Mouse (Mus musculus): ENCODE measurements at regions not wholly inside any gene's neighbourhood (a gene's known extent, or its start where the extent isn't known, plus 50 kb on each side); places are given as distances from the start of the nearest gene placed in this dataset.

- no peak for DNase-seq (ENCODE audit: low spot score in 2 of 2)
These were observed 360.0 kb upstream of the Meox2 start for GRCm38 (mm10) chr12:36748345-36748744.

- DNase-seq (ENCODE audit: low spot score in 2 of 2), result no peak
These were observed 342.9 kb upstream of the Meox2 start for GRCm38 (mm10) chr12:36765315-36766058.

GRCm38 (mm10) chr12:36766167-36766566, 342.2 kb upstream of the Meox2 start:
- no peak for DNase-seq (ENCODE audit: low spot score in 2 of 2)

DNA sequence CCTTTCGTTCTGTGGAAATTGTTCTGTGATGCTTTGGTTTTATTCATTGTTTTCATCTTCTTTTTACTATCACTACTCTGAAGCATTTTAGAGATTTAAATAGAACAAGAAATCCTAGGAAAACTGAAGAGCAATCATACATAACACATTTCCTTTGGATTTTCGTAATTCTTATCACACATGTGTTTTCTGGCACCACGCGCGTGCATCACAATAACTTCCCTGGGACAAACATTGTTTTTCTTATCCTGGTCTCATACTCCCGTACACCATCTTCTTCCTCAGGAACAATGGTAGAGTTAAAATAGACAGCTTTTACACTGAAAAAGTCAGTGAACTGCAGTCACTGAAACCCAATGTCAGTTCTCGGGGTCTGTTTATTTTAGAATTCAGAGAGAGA, 327.6 kb upstream of the Meox2 start:
- no peak for DNase-seq (ENCODE audit: low spot score in 2 of 2)

- DNase-seq (ENCODE audit: low spot score in 2 of 2), result no peak
These were observed 317.5 kb upstream of the Meox2 start for GRCm38 (mm10) chr12:36790866-36791265.

GRCm38 (mm10) chr12:36791430-36791829, 316.9 kb upstream of the Meox2 start:
- DNase-seq (ENCODE audit: low spot score in 2 of 2), result no peak

GRCm38 (mm10) chr12:36792205-36792604, 316.1 kb upstream of the Meox2 start:
- peak in 1 of 2 experiments; percentile 17 for DNase-seq (ENCODE audit: low spot score in 2 of 2)

- DNase-seq (ENCODE audit: low spot score in 2 of 2), result no peak
These were observed 314.5 kb upstream of the Meox2 start for GRCm38 (mm10) chr12:36793799-36794198.

GRCm38 (mm10) chr12:36796201-36796600, 312.1 kb upstream of the Meox2 start:
- no peak for DNase-seq (ENCODE audit: low spot score in 2 of 2)

- DNase-seq (ENCODE audit: low spot score in 2 of 2), result no peak
These were observed 290.4 kb upstream of the Meox2 start for GRCm38 (mm10) chr12:36817938-36818337.

DNA sequence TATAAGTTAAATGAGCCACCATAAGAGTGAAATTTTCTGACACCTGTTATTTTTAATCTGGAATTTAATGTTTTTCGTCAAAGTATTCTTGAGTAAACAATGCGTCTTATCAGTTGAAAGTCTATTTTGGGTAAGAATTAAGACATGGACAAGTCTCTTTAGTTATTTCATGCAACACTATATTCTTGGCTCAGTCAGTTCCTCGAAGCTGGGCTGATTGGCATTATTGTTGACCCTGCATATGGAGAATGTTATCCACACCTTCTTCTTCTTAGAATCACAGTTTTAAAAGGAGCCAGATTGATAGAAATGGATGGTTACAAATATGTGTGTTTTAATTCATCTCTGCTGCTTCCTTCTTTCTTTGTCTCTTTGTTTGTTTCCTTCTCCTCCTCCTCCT, 289.5 kb upstream of the Meox2 start:
- DNase-seq (ENCODE audit: low spot score in 2 of 2), result no peak

DNA sequence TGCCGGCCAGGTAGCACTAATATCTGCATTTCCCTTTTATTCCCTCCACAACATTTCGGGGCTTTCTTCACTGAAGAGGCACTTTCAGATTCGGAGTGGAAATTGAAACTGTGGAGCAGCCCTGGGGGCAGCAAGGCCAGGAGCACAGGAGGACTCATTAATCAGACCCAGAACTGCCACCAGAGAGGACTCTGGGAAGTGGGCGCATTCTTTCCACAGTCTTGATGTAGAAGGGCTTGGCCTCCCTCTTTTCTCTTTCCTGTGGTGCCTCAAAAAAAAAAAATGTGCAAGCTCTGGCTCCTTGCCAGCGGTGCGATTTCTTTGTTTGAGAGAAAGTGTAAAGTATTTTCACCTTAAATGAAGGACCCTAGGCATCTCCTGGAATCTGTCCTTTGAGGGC, 281.6 kb upstream of the Meox2 start:
- DNase-seq (ENCODE audit: low spot score in 2 of 2), result no peak

DNA sequence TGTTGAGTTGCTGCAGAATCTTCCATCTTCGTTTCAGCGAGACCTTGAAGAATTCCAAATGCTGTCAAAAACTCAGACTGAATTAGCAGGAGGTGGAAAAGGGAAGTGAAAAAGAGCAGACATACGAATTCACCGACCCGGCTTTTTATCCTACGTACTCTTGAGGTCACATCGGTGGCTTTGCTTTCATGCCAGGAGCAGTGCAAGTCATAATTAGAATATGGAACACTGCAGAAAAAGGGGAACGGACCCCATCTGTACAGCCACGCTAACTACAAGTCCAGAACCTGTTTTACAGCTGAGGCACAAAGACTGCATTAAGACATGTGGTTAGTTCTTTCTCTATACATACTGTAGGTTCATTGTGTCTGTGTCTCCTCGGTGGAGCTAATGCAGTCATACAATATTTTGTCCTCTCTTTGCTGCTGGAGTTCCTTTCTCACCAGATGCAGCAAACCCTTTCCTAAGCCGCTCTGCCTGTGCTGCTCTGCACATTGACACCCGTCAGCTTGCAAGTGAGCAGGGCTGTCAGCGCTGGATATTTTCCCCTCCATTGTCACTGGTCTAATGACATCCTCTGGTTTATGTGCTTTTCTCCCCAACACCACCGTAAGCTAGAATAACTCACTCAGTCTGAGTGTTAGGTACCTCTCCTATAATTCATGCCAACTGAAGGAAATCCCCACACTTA, 276.9 kb upstream of the Meox2 start:
- DNase-seq (ENCODE audit: low spot score in 2 of 2), result no peak

GRCm38 (mm10) chr12:36842957-36843356, 265.4 kb upstream of the Meox2 start:
- no peak for DNase-seq (ENCODE audit: low spot score in 2 of 2)

DNA sequence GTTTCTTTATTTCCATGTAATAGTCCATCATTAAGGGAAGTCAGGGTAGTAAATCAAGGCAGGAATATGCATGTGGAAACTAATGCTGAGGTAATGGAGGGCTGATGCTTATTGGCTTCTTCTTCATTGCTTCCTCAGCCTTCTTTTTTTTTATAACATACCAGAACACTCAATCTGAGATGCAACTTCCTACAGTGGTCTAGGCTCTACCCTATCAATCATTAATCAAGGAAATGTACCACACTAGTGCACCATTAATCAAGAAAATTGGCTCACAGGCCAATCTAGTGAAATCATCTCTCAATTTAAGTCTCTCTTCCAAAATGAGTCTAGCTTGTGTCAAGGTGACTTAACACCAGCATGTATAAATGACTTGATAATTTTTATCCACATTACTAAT, 263.2 kb upstream of the Meox2 start:
- no peak for DNase-seq (ENCODE audit: low spot score in 2 of 2)

DNA sequence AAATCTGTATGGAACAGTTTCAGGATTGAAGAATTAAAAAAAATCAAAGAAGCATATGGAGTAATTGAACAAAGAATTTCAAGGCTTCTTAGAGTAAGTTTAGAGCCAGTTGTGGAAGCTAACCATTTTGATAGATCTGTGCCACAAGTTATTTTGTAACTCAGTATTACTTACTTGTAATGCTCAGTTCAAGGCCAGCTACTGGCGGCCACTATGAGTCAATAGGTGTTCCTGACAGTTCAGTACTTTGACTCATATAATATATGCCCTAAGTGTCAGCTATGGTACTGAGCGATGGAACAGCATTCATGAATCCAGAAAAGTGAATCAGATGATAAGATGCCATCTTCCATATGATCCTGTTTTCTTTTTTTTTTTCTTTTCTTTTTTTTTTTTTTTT, 259.3 kb upstream of the Meox2 start:
- no peak for DNase-seq (ENCODE audit: low spot score in 2 of 2)

GRCm38 (mm10) chr12:36863113-36863512, 245.2 kb upstream of the Meox2 start:
- DNase-seq (ENCODE audit: low spot score in 2 of 2), result no peak

GRCm38 (mm10) chr12:36880724-36881123, 227.6 kb upstream of the Meox2 start:
- no peak for DNase-seq (ENCODE audit: low spot score in 2 of 2)

DNA sequence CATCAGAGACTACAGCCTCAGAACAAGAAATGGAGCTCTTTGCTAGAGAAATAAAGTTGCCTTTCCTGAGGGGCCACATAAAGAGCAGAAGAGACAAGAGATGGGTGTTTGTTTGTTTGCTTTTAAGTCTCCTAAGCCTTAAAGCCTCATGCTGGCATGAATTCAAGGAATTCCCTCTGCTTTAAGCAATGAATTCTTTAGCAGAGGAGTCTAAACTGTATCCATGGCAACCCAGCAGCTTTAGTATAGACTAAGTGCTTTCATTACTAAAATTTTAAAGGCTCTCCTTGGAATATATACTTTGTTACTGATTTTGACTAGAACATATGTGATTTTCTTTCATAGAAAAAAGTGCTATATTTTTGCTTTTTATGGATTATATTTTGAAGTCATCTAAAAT, 195.0 kb upstream of the Meox2 start:
- no peak for DNase-seq (ENCODE audit: low spot score in 2 of 2)

DNA sequence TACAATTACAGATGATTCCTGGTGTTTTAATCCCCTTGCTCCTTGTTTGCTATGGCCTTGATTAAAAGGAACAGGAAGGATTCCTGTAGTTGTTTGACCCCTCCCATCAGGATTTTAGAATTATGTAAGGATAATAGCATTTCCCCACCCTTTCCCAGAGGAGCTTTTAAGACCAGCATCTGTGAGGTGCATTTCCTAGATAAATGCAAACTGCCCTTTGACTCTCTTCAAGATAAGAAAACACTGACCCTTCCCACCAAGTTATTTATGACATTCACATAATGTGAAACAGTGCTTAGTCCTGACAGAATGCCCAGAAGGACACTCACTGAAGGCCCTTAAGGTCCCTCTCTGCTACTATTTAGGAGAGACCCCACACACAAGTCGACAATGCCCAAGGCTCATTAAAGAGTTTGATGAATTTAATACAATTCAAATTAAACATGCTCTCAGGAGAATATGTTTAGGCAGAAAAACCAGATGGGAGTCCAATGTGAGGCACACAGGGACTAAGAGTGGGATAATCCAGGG, 190.7 kb upstream of the Meox2 start:
- no peak for DNase-seq (ENCODE audit: low spot score in 2 of 2)

DNA sequence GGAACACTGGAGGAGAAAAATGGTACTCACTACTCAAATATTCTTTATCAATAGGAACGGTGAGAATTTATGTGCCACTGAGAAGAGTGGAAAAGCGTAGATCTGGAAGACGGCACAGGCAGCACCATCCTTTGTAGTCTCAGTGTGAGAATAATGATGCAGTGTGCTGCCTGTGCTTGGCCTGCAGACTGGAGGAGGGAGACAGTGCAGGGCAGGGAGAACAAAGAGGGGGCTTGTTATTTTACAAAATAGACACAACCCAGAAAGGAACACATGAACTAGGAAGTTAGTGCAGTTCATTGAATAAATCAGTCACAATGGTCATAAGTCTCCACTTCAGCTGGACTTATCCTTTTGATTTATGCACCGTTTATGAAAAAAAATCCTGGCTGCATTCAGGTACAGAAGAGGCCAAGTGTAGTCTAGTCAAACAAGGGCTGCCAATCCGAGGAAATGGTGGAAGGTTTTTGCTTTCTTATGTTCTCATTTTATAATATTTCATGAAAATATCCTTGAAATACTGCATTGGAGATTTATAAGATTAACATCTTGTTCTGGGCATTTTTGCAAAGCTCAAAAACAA, 190.0 kb upstream of the Meox2 start:
- no peak for DNase-seq (ENCODE audit: low spot score in 2 of 2)

DNA sequence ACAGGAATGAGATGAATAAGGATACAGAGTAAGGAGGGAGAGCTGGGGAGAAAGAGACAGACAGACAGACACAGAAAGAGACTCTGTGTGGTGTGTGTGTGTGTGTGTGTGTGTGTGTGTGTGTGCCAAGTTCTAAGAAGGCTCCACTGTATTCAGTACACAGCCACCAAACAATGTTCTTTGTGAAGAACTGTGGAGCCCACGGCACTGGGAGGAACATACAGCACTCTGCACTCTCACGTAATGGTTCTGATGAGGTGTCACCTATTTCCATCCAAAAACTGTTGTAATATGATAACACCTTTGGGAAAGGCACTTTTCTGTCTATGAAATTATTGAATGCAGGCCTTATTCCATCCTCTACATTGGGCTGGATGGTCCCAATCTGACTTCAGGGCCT, 184.8 kb upstream of the Meox2 start:
- no peak for DNase-seq (ENCODE audit: low spot score in 2 of 2)

- DNase-seq (ENCODE audit: low spot score in 2 of 2), result no peak
These were observed 182.1 kb upstream of the Meox2 start for GRCm38 (mm10) chr12:36926225-36926624.

Measured in spleen, postnatal 10 days (tissue).